Mouse (Mus musculus): ENCODE measurements around the gene Cdkal1.

Gene Cdkal1

DNA sequence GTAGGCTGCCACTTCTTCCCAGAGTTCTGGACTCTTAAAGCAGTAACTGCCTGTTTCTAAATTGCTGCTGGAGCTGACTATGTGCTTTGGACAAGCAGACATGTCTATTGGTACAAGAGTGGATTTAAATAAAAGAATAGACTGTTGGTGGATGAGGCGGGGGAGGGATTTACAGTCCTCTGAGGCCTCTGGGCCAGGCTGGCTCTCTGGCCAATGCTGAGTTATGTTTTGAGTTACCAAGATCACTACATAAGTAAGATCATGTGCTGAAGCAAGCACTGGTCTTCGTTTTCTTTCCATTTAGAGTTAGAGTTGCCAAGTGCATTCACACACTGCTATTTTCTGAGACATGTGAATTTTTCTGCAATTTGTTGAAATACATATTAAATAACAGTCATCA lies 418.4 kb downstream of the Cdkal1 start:
- ATAC-seq (ENCODE audit: insufficient number of reproducible peaks, low FRiP score, low TSS enrichment): no peak

DNA sequence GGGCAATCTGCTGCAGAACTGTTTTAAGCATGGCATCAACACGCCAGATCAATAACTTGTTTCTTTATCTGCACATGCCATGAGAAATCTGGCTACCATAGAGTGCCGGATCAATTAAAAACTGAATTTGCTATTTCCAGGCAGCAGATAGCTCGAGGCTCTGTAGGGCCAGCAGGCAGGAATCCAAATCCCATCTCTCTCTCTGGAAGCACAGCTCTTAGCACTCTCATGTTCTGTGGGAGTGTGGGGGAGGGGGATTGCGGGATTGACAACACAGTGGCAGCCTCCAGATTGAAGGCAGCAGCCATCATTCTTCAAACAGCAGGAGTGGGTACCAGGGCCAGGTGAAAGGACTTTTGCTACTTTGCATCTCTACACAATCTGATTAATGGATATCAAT lies 420.7 kb downstream of the Cdkal1 start:
- no peak for ATAC-seq (ENCODE audit: insufficient number of reproducible peaks, low FRiP score, low TSS enrichment)

DNA sequence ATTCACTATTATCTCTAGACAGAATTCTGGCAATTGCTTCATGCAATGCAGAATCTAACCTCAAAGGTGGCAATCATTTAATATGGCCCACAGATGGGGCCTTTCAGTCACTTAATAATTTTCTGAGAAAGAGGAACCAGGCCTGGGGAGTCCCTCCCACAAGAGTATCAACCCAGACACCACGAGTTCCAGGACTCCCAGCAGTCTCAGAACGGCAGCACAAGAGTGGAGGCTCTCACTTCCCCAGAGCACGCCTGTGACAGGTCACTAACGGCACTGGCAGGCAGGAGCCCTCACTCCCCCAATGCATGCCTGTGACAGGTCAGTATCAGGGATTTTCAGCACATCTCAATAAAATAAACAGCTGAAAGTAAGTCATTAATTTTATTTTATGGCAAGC lies 424.6 kb downstream of the Cdkal1 start:
- ATAC-seq (ENCODE audit: insufficient number of reproducible peaks, low FRiP score, low TSS enrichment): no peak

GRCm38 (mm10) chr13:29429877-29430276 lies 425.6 kb downstream of the Cdkal1 start:
- no peak for ATAC-seq (ENCODE audit: insufficient number of reproducible peaks, low FRiP score, low TSS enrichment)

GRCm38 (mm10) chr13:29429196-29429595 lies 426.3 kb downstream of the Cdkal1 start:
- ATAC-seq (ENCODE audit: insufficient number of reproducible peaks, low FRiP score, low TSS enrichment): no peak

DNA sequence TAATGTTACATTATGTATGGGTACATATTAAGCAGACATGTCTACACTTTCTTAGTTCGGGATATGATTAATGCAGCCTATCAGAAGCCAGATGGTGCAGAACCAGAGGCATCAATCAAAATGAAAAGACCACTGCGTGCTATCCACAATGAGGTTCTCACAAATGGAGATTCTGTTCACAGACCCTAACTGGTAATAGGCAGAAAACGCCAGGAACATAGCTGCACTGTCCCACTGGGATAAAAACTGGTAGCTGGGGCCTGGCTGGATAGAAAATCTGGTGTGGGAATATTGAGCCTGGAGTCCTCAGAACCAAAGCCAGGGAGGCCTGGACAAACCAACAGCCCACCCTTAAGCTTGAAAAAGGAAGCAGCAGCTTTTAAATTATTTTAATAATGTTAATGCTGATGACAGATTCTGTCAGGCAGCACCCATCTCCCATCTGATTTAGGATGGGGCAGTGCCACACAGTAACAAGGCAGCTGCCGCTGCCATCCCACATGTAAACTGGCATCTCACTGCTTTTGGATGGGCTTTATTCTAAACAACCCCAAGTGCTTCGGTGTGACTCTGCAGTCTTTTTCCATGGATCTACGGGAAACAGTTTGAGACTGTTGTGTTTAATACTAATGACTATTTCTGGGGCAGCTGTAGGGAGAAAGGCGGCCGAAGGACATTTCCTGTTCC lies 438.9 kb downstream of the Cdkal1 start:
- ATAC-seq (ENCODE audit: insufficient number of reproducible peaks, low FRiP score, low TSS enrichment): no peak

DNA sequence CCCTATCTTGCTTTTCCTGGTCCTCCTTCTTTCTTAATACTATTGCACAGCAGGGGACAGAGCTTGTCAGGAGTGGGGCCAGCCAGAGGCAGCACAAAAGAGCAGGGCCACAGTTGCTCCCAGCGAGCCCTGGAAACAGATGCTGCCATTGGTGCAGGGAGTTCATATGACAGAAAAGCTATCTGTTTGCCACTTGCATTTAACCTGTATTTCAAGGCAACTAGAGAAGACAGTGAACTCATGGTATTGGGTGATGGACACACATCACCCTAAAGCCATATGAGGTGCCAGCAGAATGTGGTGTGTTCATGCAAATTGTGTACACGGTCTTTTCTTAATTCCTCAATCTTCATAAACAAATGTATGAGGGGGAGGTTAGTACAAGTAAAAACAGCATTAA lies 439.5 kb downstream of the Cdkal1 start:
- no peak for ATAC-seq (ENCODE audit: insufficient number of reproducible peaks, low FRiP score, low TSS enrichment)

DNA sequence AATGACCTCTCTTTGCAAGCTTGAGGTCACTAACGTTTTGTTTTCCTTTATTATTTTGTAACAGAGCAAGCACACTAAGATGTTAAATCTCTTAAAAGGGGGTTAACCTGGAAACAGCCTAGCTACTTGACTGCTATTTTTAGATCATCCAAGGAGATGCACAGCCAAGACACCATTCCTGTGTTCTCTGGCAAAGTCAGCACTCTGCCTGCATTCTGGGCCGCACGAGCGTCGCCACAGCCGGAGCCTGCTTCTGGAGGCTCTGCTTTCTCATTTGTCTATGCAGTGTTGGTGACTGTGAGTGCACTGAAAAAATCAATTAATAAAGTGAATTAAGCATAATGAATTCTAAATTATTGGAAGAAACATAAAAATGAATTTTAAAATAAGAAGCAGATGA lies 440.6 kb downstream of the Cdkal1 start:
- ATAC-seq (ENCODE audit: insufficient number of reproducible peaks, low FRiP score, low TSS enrichment): peak; percentile 75; the same call in 1 of the 2 replicates

DNA sequence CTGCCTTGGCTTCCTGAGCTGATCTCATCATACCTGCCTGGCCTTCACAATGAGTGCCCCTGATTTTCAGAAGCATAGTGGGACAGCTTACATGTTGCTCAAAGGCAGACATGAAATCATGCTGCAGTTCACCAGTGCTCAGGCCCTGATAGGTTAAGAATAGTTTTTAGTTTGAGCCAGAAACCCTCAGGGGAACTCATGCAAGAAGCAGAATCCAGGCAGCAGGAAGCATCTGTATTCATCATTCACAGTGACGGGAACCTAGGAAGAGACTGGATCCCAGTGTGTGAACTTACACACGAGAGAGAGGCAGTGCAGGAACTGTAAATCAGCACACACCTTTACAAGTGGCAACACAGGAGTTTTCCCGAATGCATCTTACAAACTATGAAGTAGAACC lies 441.0 kb downstream of the Cdkal1 start:
- ATAC-seq (ENCODE audit: insufficient number of reproducible peaks, low FRiP score, low TSS enrichment): no peak

- ATAC-seq (ENCODE audit: insufficient number of reproducible peaks, low FRiP score, low TSS enrichment): no peak
Measured at GRCm38 (mm10) chr13:29411176-29411575, 444.3 kb downstream of the Cdkal1 start.

DNA sequence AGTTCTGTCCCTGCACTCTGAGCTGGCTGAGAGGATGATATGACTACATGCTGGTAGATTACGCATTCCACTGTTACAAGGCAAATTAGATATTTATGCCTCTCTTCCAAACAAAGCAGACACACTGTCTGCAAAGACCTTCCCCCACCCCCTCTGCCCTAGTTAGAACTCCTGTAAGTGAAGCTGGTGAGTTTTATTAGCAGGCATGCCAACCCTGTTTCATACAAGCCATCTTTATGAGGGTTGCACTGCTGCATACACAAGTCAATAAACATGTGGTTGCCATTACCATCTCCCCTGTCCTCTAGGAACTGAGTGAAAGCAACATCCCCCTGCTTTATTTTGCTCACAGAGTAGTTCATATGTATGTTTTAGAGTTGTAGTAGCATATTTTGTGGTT lies 447.9 kb downstream of the Cdkal1 start:
- ATAC-seq (ENCODE audit: insufficient number of reproducible peaks, low FRiP score, low TSS enrichment): no peak

GRCm38 (mm10) chr13:29405316-29405715 lies 450.2 kb downstream of the Cdkal1 start:
- ATAC-seq (ENCODE audit: insufficient number of reproducible peaks, low FRiP score, low TSS enrichment): no peak

DNA sequence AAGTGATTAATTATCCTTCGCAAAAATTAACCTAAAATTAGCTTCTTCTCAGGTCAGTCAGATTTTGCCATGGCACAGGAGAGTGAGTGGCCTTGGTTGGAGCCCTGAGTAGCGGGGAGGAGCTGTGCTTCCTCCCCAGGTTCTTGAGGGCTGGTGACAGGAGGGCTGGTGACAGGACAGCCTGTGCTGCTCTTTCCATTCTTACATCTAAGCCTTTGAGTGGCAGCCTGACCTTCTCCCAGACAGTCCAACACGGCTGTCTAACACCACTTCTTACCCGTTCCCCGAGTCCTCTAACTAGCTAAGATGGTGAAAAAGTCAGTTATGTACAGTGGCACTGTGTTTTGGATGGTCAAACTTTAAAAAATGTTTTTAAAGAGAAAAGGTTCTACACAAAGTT lies 452.3 kb downstream of the Cdkal1 start:
- no peak for ATAC-seq (ENCODE audit: insufficient number of reproducible peaks, low FRiP score, low TSS enrichment)

DNA sequence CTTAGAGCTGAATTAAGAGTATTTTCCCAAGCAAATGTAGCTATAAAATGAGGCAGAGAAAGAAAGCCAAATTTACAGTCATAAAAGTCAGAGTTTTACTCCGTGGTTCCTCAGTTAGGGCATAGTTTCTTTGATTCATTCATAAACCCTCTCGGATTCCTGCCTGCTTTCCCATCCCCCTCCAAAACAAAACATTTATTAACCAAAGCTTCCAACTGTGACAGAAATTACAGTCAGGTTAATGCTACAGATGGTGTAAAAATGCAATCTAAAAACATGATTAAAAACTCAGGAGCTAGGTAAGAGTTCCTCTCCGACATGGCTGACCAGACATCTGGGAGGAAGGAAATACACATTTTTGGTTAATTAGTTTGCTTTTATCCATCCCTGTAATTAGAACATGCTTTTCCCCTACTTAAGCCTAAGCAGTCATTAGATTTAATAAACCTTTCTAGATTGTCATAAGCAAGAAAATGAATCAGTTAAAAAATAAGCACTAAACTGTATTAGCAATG lies 452.9 kb downstream of the Cdkal1 start:
- no peak for ATAC-seq (ENCODE audit: insufficient number of reproducible peaks, low FRiP score, low TSS enrichment)

GRCm38 (mm10) chr13:29399908-29400307 lies 455.6 kb downstream of the Cdkal1 start:
- ATAC-seq (ENCODE audit: insufficient number of reproducible peaks, low FRiP score, low TSS enrichment): no peak

- ATAC-seq (ENCODE audit: insufficient number of reproducible peaks, low FRiP score, low TSS enrichment): no peak
Measured at GRCm38 (mm10) chr13:29398456-29398855, 457.0 kb downstream of the Cdkal1 start.

- no peak for ATAC-seq (ENCODE audit: insufficient number of reproducible peaks, low FRiP score, low TSS enrichment)
Measured at GRCm38 (mm10) chr13:29395694-29396093, 459.8 kb downstream of the Cdkal1 start.

- ATAC-seq (ENCODE audit: insufficient number of reproducible peaks, low FRiP score, low TSS enrichment): no peak
Measured at GRCm38 (mm10) chr13:29390025-29390424, 465.4 kb downstream of the Cdkal1 start.

GRCm38 (mm10) chr13:29388918-29389317 lies 466.6 kb downstream of the Cdkal1 start:
- 0 out of 2 replicates have a peak, but pooled peaks have one; percentile 26 for ATAC-seq (ENCODE audit: insufficient number of reproducible peaks, low FRiP score, low TSS enrichment)

DNA sequence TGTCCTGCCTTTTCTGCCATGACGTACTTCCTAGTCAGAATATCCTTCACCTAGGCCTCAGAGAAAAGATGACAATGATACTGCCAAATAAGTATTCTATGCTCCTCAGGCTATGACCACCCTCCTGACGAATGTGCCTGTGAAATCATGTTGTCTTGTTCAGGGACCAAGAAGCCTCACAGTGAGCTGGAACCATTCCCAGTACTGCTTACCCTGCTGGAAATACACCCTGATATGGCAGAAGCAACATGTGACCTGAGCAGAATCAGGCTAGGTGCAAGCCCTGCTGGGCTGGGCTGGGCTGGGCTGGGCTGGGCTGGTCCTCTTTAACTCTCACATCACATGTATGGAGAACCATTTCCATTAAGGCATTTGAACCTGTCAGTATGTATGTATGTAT lies 477.9 kb downstream of the Cdkal1 start:
- ATAC-seq (ENCODE audit: insufficient number of reproducible peaks, low FRiP score, low TSS enrichment): 0 out of 2 replicates have a peak, but pooled peaks have one; percentile 33

DNA sequence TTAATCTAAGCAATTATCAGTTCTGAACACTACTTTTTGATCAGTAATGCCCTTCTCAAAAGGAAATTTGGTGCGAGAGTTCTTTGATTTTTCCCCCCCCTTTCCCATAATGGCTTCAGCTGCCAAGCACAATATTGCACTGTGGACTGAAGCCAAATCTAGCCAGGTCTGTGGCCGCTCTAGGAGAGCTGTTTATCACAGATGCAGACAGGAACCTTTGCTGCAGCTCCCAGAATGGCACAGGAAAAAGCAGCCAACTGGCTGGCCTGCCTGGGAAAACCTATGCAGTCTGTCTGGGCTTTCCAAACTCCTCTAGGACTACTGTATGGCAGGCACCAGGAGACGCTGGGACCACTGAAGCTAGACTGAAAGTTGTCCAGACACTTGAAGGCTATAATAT lies 483.6 kb downstream of the Cdkal1 start:
- ATAC-seq (ENCODE audit: insufficient number of reproducible peaks, low FRiP score, low TSS enrichment): peak; percentile 79

DNA sequence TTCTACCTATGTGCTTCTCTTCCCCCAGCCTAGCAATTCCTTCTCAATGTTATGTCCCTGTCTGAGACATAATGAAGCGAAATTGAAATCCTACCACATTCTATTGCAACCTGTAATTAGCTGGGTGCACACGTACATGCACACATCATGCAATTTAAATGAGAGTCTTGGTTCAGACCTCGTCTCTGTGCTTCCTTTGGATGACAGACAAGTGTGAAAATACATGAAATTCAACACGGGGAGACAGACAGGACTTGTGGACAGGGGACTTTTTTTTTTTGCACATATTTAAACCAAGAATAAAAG lies 484.1 kb downstream of the Cdkal1 start:
- ATAC-seq (ENCODE audit: insufficient number of reproducible peaks, low FRiP score, low TSS enrichment): no peak

All from cerebellum, adult (tissue).